Mouse (Mus musculus) kidney, adult 2 months (tissue): ENCODE measurements around the gene Cxcl17. TPM values are rescaled to one million over a fixed set of nuclear protein-coding genes. Genes with fewer than 3 reads are reported as not detected.
A peak's percentile ranks its signal among the peaks of the same experiment; 100 is the strongest.

Experiments used
- DNase-seq: peaks from one replicate; pipeline ENCODE4 v3.0.0; 2021
- H3K27ac ChIP-seq: fragments of 200-500 bp; 2 replicates; pipeline ENCODE4 v1.5.1; 2012; ENCODE audit warnings: low read depth, low read length, control low read depth, inconsistent platforms; ENCODE audit not compliant: insufficient read depth
- H3K27me3 ChIP-seq: fragments of 200-500 bp; replicated peaks from 2 replicates; pipeline ENCODE4 v1.6.1; 2012; ENCODE audit warnings: mild to moderate bottlenecking, moderate library complexity, low read length, inconsistent platforms; ENCODE audit not compliant: control insufficient read depth, insufficient read depth
- H3K36me3 ChIP-seq: fragments of 200-500 bp; 2 replicates; pipeline ENCODE4 v1.6.1; 2012; ENCODE audit warnings: mild to moderate bottlenecking, moderate library complexity, low read length, inconsistent platforms; ENCODE audit not compliant: control insufficient read depth, insufficient read depth
- H3K4me1 ChIP-seq: fragments of 200-500 bp; 2 replicates; pipeline ENCODE4 v1.6.1; 2011; ENCODE audit warnings: low read length; ENCODE audit not compliant: control insufficient read depth, insufficient read depth
- H3K4me3 ChIP-seq: fragments of 200-500 bp; 2 replicates; pipeline ENCODE4 v1.5.1; 2011; ENCODE audit warnings: mild to moderate bottlenecking, low read depth, low read length, control low read depth; ENCODE audit not compliant: insufficient read depth
- CTCF ChIP-seq: fragments of 200-500 bp; conservative IDR thresholded peaks from 2 replicates; pipeline ENCODE4 v1.5.1; 2011; ENCODE audit warnings: low read depth, mild to moderate bottlenecking, control low read depth, low read length, moderate library complexity, mixed read lengths; ENCODE audit not compliant: insufficient read depth, insufficient read length
- POLR2A ChIP-seq: fragments of 200-500 bp; IDR thresholded peaks from one replicate; pipeline ENCODE4 v1.6.1; 2011; ENCODE audit warnings: low read depth, low read length, control low read depth
- WGBS: fragments of 180-500 bp; shearing (Covaris S2); methylation state at CpG from one replicate; pipeline ENCODE4 v1.1.7; 2018; 5-methylcytosine and 5-hydroxymethylcytosine counted together
- polyA plus RNA-seq: library from polyadenylated mRNA; depleted of rRNA; stranded (reverse); fragments of >200 nt; gene quantifications from 2 replicates; pipeline ENCODE4 v1.2.3, GENCODE M21; 2012

The Cxcl17 gene
- polyA plus RNA-seq, 1 experiment = 0.11 TPM

- Histone ChIP-seq H3K27me3 (no peaks in the 10 kb centered on the region), H3K36me3 (no peaks in the 10 kb centered on the region), H3K27ac (peak overlapping the region; percentile 89), H3K4me1 (peaks cover 38% of the 10 kb centered on the region), H3K4me3 (peak overlapping the region; percentile 98)
- TF ChIP-seq CTCF = no peak
- no peak for TF ChIP-seq POLR2A
- WGBS = 3% methylated on average over 52 of the region's 52 CpGs
- DNase-seq = peak; percentile 98
These were observed 16.8 kb downstream of the Cxcl17 start for GRCm38 (mm10) chr7:25395558-25396521.

- Histone ChIP-seq H3K4me3 (peak overlapping the region; percentile 98), H3K36me3 (no peaks in the 10 kb centered on the region), H3K27ac (peak overlapping the region; percentile 80), H3K4me1 (peaks cover 44% of the 10 kb centered on the region), H3K27me3 (no peaks in the 10 kb centered on the region)
- WGBS = 0% methylated on average over 22 of the region's 22 CpGs
- DNase-seq = no peak
- no peak for TF ChIP-seq CTCF
- no peak for TF ChIP-seq POLR2A
These were observed 17.5 kb downstream of the Cxcl17 start for GRCm38 (mm10) chr7:25395186-25395557.

- Histone ChIP-seq H3K27me3 (no peaks in the 10 kb centered on the region), H3K4me1 (peaks cover 47% of the 10 kb centered on the region), H3K36me3 (no peaks in the 10 kb centered on the region), H3K4me3 (peak overlapping the region; percentile 98), H3K27ac (peak overlapping the region; percentile 80)
- TF ChIP-seq CTCF (no peak), POLR2A (no peak)
- DNase-seq = no peak
- 12% methylated on average over 7 of the region's 7 CpGs for WGBS
These were observed 17.9 kb downstream of the Cxcl17 start for GRCm38 (mm10) chr7:25394754-25395153.

- Histone ChIP-seq H3K27me3 (no peaks in the 10 kb centered on the region), H3K4me1 (peaks cover 53% of the 10 kb centered on the region), H3K4me3 (no peak overlapping the region), H3K27ac (no peak overlapping the region), H3K36me3 (no peaks in the 10 kb centered on the region)
- TF ChIP-seq POLR2A (no peak), CTCF (no peak)
- peak; percentile 41 for DNase-seq
- 58% methylated on average over 8 of the region's 8 CpGs for WGBS
These were observed 19.1 kb downstream of the Cxcl17 start for GRCm38 (mm10) chr7:25393451-25394210.

- WGBS = 67% methylated on average over 7 of the region's 7 CpGs
- Histone ChIP-seq H3K27me3 (no peaks in the 10 kb centered on the region), H3K27ac (no peak overlapping the region), H3K4me3 (no peak overlapping the region), H3K4me1 (peaks cover 53% of the 10 kb centered on the region), H3K36me3 (no peaks in the 10 kb centered on the region)
- no peak for DNase-seq
- TF ChIP-seq CTCF (no peak), POLR2A (no peak)
These were observed 19.8 kb downstream of the Cxcl17 start for GRCm38 (mm10) chr7:25392851-25393250.

- peak overlapping the region; percentile 53 for H3K27ac ChIP-seq
- peak; percentile 88 for DNase-seq
These were observed 20.7 kb downstream of the Cxcl17 start for GRCm38 (mm10) chr7:25391856-25392453.

More at GRCm38 (mm10) chr7:25391856-25392453, 20.7 kb downstream of the Cxcl17 start:
- Histone ChIP-seq H3K4me1 (peaks cover 57% of the 10 kb centered on the region), H3K27me3 (no peaks in the 10 kb centered on the region), H3K4me3 (no peak overlapping the region), H3K36me3 (no peaks in the 10 kb centered on the region; the same call in 1 of the 2 replicates)
- TF ChIP-seq POLR2A (no peak), CTCF (no peak)
- WGBS = 53% methylated on average over 2 of the region's 2 CpGs
